Mouse (Mus musculus) limb, embryonic 11.5 days (tissue): ENCODE measurements around the gene Camk1d. TPM values are rescaled to one million over a fixed set of nuclear protein-coding genes. Genes with fewer than 3 reads are reported as not detected.

Experiments
- ATAC-seq: fragments of 200-750 bp; cut with Nextera tagmentation; 2 replicates; pipeline ENCODE4 v1.8.0; 2017; ENCODE audit warnings: low read depth; ENCODE audit not compliant: insufficient number of reproducible peaks, low FRiP score, low TSS enrichment
- DNase-seq: peaks from one replicate; pipeline ENCODE4 v3.0.0-alpha.2; 2015; ENCODE audit warnings: low spot score
- H3K27ac ChIP-seq: fragments of 300-500 bp; sonication (generic); replicated peaks from 2 replicates; pipeline ENCODE4 v1.5.1; 2014; ENCODE audit warnings: low read depth, mild to moderate bottlenecking, low read length
- H3K27me3 ChIP-seq: fragments of 300-500 bp; sonication (generic); 2 replicates; pipeline ENCODE4 v1.6.1; 2014; ENCODE audit warnings: mild to moderate bottlenecking, low read length, mixed read lengths; ENCODE audit not compliant: control insufficient read depth, insufficient read depth
- H3K36me3 ChIP-seq: fragments of 300-500 bp; sonication (generic); 2 replicates; pipeline ENCODE4 v1.6.1; 2014; ENCODE audit warnings: mild to moderate bottlenecking, low read length, moderate library complexity, mixed read lengths; ENCODE audit not compliant: control insufficient read depth, insufficient read depth
- H3K4me1 ChIP-seq: fragments of 300-500 bp; sonication (generic); 2 replicates; pipeline ENCODE4 v1.6.1; 2014; ENCODE audit warnings: low read length, mixed read lengths; ENCODE audit not compliant: control insufficient read depth, insufficient read depth
- H3K4me2 ChIP-seq: fragments of 300-500 bp; sonication (generic); 2 replicates; pipeline ENCODE4 v1.6.1; 2014; ENCODE audit warnings: low read depth, mild to moderate bottlenecking, moderate library complexity; ENCODE audit not compliant: severe bottlenecking
- H3K4me3 ChIP-seq: fragments of 300-500 bp; sonication (generic); 2 replicates; pipeline ENCODE4 v1.5.1; 2014; ENCODE audit warnings: low read depth, low read length
- H3K9ac ChIP-seq: fragments of 300-500 bp; sonication (generic); 2 replicates; pipeline ENCODE4 v1.6.1; 2014; ENCODE audit warnings: mild to moderate bottlenecking, low read length
- H3K9me3 ChIP-seq: fragments of 300-500 bp; sonication (generic); 2 replicates; pipeline ENCODE4 v1.6.1; 2016; ENCODE audit warnings: low read length; ENCODE audit not compliant: control insufficient read depth
- WGBS: fragments of 180-500 bp; shearing (Covaris S2); extraction: QIAGEN DNeasy Blood & Tissue Kit; methylation state at CpG from one replicate; pipeline ENCODE4 v1.1.7; 2014; 5-methylcytosine and 5-hydroxymethylcytosine counted together
- polyA plus RNA-seq: library from polyadenylated mRNA; unstranded; fragments of >200 nt; fragmentation: Nextera tagmentation; extraction: Ambion mirVana; gene quantifications from 2 replicates; pipeline ENCODE4 v1.2.1, GENCODE M21; 2014

Gene Camk1d
- polyA plus RNA-seq, 1 experiment from 2014 or later, result 0.92 TPM

DNA sequence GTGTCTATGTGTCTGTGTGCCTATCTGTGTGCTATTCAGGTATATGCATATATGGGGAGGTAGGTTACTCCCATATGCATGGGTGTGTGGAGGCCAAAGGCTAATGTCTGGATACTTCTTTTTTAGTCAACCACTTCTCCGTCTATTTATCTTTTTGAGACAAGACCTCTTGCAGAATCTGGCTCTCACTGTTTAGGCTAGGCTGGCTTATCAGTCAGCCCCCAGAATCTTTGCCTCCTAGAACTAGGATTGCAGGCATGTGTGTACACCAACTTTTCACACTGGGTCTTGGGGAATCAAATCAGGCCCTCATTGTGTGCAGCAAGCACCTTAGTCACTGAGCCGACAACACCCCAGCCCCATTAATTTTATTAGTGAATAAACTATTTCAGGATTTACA, 36.8 kb downstream of the Camk1d start:
- H3K36me3 ChIP-seq, result no peaks in the 10 kb centered on the region
- 63% methylated on average over 2 of the region's 2 CpGs for WGBS
- no peak for ATAC-seq

DNA sequence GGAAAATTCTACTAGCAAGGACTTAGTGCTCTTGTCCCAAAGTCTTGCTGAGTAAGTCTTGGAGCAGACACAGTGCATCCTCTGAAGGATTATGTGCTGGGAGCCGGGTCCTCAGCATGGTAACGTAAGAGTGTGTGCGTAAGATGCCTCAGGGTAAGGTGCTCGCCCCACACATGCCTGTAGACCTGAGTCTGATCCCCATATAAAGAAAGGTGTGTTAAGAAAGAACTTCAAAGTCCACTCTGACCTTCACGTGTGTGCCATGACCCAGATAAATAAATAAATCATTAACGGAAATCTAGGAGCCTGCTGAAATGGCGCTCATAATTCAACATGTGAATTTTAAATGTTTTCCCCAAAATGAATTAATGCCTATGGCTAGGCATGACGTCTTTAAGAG, 37.5 kb downstream of the Camk1d start:
- no peaks in the 10 kb centered on the region for H3K36me3 ChIP-seq
- H3K4me3 ChIP-seq, result no peak overlapping the region
- no peaks in the 10 kb centered on the region for H3K27me3 ChIP-seq
- H3K4me2 ChIP-seq, result no peak overlapping the region
- peaks cover 7% of the 10 kb centered on the region; the same call in 1 of the 2 replicates for H3K4me1 ChIP-seq
- H3K9ac ChIP-seq, result no peak overlapping the region
- H3K27ac ChIP-seq, result no peak overlapping the region
- 45% methylated on average over 8 of the region's 8 CpGs for WGBS
- H3K9me3 ChIP-seq, result no peaks in the 10 kb centered on the region
- DNase-seq (no peak), ATAC-seq (no peak)

More for the DNA sequence above, 36.8 kb downstream of the Camk1d start:
- Histone ChIP-seq H3K4me2 (no peak overlapping the region), H3K9me3 (no peaks in the 10 kb centered on the region), H3K4me1 (peaks cover 7% of the 10 kb centered on the region; the same call in 1 of the 2 replicates), H3K27me3 (no peaks in the 10 kb centered on the region), H3K27ac (no peak overlapping the region), H3K9ac (no peak overlapping the region), H3K4me3 (no peak overlapping the region)
- no peak for DNase-seq

DNA sequence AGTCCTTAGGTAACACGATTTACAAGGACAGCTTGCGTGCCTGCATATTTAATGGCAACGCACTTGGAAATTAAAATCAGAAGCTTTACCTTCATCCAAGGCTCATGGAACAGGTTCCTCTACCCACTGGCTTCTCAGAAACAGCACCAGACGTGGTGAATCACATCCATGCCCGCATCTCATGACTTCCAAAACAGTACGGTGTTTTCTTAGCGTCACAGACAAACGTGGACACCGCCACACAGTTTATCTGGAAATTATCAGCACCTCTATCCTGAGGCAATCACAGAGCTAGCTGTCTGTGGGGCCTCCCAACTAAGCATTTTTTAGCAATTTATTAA, 38.2 kb downstream of the Camk1d start:
- Histone ChIP-seq H3K27me3 (no peaks in the 10 kb centered on the region), H3K36me3 (no peaks in the 10 kb centered on the region), H3K4me2 (no peak overlapping the region), H3K9ac (no peak overlapping the region), H3K4me1 (peaks cover 7% of the 10 kb centered on the region; the same call in 1 of the 2 replicates), H3K4me3 (no peak overlapping the region), H3K9me3 (no peaks in the 10 kb centered on the region), H3K27ac (no peak overlapping the region)
- no peak for DNase-seq
- ATAC-seq, result no peak
- 44% methylated on average over 9 of the region's 9 CpGs for WGBS

DNA sequence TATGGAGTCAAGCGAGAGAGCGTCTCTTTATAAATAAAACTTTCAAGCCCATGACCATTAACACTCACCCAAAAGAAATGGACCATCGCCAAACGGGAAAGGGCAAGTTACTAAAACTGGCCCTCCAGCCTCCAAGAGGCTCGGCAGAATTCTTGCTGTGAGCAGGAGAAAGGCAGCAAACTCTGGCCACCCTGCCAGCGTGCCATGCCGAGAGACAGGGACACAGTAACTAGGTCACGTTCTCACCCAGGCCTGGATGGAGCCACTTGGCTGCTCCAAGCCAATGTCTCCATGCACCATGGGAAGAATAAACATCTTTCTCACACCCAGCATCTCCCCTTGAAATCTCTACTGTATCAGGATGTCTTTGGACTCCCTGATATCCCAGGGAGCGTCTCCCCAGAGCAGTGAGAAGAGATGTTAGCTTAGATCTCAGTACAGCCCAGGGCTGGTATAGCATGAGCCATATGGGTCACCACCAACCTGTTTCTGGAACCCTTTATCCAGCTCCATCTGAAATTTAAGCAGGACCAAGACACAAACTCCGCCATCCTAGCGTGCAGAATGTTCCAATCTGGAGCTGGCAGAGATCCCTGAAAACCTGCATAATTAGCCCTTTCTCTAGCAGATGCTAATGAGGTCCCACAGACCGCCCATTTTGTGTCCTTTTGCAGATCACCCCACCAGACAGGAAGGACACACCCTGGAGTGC, 38.7 kb downstream of the Camk1d start:
- no peaks in the 10 kb centered on the region for H3K36me3 ChIP-seq
- peaks cover 7% of the 10 kb centered on the region; the same call in 1 of the 2 replicates for H3K4me1 ChIP-seq
- 82% methylated on average over 12 of the region's 12 CpGs for WGBS
- no peak overlapping the region for H3K27ac ChIP-seq
- H3K4me3 ChIP-seq, result no peak overlapping the region
- ATAC-seq, result no peak
- H3K9ac ChIP-seq, result no peak overlapping the region
- DNase-seq, result no peak
- H3K4me2 ChIP-seq, result no peak overlapping the region
- H3K27me3 ChIP-seq, result no peaks in the 10 kb centered on the region
- no peaks in the 10 kb centered on the region for H3K9me3 ChIP-seq

DNA sequence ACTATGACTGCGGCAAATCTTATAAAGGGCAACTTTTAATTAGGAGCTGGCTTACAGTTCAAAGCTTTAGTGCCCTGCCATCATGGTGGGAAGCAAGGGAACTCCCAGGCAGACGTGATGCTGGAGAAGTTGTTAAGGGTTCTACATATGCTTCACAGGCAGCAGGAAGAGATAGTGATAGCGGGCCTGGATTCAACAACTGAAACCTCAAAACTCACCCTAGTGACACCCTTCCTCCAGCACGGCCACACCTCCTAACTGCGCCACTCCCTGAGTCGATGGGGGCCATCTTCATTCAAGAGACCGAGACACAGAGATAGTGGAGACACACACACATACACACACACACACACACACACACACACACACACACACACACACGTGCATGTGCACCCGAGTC, 39.8 kb downstream of the Camk1d start:
- WGBS, result 92% methylated on average over 9 of the region's 9 CpGs
- H3K4me1 ChIP-seq, result peaks cover 7% of the 10 kb centered on the region; the same call in 1 of the 2 replicates
- ATAC-seq (no peak), DNase-seq (no peak)
- no peaks in the 10 kb centered on the region for H3K27me3 ChIP-seq
- no peak overlapping the region for H3K9ac ChIP-seq
- no peak overlapping the region for H3K4me2 ChIP-seq
- H3K27ac ChIP-seq, result no peak overlapping the region
- no peaks in the 10 kb centered on the region for H3K36me3 ChIP-seq
- H3K9me3 ChIP-seq, result no peaks in the 10 kb centered on the region
- H3K4me3 ChIP-seq, result no peak overlapping the region

DNA sequence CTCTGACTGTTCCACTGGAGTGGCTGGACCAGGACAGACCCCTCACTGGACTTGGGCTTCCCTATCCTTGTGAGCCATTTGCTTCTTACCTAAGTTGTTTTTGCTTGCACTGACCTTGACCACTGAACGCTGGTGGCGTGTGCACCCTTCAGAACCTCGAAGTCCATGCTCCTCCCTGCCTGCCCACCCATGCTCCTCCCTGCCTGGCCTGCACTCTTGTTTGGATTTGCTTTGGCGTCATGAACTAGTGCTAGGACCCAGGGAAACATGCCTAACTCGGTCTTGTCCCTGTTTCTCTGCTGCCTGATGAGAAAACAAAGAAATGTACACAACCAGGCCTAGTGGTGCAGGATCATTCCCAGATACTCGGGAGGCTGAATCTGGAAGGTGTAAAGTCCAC, 40.5 kb downstream of the Camk1d start:
- H3K27ac ChIP-seq, result no peak overlapping the region
- H3K4me1 ChIP-seq, result peaks cover 7% of the 10 kb centered on the region; the same call in 1 of the 2 replicates
- DNase-seq, result no peak
- no peak overlapping the region for H3K4me2 ChIP-seq
- WGBS, result 82% methylated on average over 6 of the region's 6 CpGs
- H3K4me3 ChIP-seq, result no peak overlapping the region
- no peaks in the 10 kb centered on the region for H3K9me3 ChIP-seq
- no peaks in the 10 kb centered on the region for H3K27me3 ChIP-seq
- no peaks in the 10 kb centered on the region for H3K36me3 ChIP-seq
- H3K9ac ChIP-seq, result no peak overlapping the region
- no peak for ATAC-seq

DNA sequence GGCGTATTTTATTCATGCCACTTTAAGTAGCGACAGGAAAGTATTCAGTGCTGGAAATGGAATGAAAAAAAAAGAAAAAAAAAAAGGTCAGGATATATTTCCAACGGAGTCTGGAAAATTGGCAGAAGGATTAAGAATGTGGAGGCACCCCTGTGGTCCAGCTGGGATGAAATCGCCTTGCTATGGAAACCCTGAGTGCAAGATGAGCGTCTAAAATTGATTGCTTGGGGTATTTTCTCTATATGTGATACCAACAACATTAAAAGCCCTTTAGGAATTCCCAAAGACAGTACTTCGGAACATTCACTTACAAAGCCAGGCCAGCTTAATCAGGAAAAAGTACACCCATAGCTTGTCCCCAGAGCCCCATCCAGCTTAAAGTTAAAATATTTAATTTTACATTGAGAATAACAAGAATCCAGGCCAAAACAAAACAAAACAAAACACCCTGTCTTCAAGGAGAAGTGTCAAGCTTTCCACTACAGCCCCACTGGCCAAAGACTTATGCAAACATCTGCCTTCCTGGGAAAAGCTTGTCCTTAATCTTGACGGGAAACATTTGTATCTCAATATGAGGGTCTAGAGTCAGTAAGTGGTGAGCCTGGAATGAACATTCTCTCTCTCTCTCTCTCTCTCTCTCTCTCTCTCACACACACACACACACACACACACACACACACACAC, 41.3 kb downstream of the Camk1d start:
- H3K4me1 ChIP-seq, result peaks cover 7% of the 10 kb centered on the region; the same call in 1 of the 2 replicates
- ATAC-seq, result no peak
- no peaks in the 10 kb centered on the region for H3K27me3 ChIP-seq
- H3K9me3 ChIP-seq, result no peaks in the 10 kb centered on the region
- no peak overlapping the region for H3K27ac ChIP-seq
- H3K9ac ChIP-seq, result no peak overlapping the region
- no peaks in the 10 kb centered on the region for H3K36me3 ChIP-seq
- H3K4me3 ChIP-seq, result no peak overlapping the region
- 84% methylated on average over 7 of the region's 7 CpGs for WGBS
- no peak for DNase-seq
- H3K4me2 ChIP-seq, result no peak overlapping the region

DNA sequence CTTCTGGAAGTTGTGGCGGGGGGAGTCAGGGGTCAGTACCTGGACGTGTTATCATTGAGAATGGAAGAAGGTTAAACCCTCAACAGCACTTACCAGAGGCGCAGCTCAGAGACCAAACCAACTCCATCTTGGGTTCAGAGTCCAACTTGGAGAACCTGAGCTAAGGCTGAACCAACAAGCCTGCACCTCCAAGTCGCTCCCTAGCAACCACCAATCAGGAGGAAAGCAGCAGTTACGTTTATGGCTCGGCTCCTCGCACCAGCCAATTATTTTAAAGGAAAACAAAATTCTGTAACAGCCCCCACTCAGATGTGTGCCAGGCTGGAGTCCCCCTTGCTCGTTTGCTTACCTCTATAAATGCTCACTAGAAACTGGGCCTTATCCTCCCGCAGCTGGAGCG, 44.2 kb downstream of the Camk1d start:
- H3K9ac ChIP-seq, result no peak overlapping the region
- no peak overlapping the region for H3K4me2 ChIP-seq
- no peaks in the 10 kb centered on the region for H3K27me3 ChIP-seq
- WGBS, result 83% methylated on average over 10 of the region's 10 CpGs
- H3K4me1 ChIP-seq, result no peaks in the 10 kb centered on the region
- H3K9me3 ChIP-seq, result no peaks in the 10 kb centered on the region
- DNase-seq (no peak), ATAC-seq (no peak)
- no peaks in the 10 kb centered on the region for H3K36me3 ChIP-seq
- H3K27ac ChIP-seq, result no peak overlapping the region
- no peak overlapping the region for H3K4me3 ChIP-seq
